Mouse (Mus musculus) left cerebral cortex, postnatal 10 days (tissue): ENCODE results near the gene Sparcl1. TPM values are rescaled to one million over a fixed set of nuclear protein-coding genes. Genes with fewer than 3 reads are reported as not detected.

Source experiments
- DNase-seq, 2 experiments: peaks; one replicate each; pipeline ENCODE4 v3.0.0; 2021 to 2022; ENCODE audit warnings: low spot score in 2 of 2, mixed read lengths in 1 of 2; ENCODE audit errors: extremely low spot score in 1 of 2
- intact Hi-C: fragments of 180-260 bp; cut with DNase I; formaldehyde crosslinking; loops from one replicate; pipeline ENCODE4 v1.15.1; 2025
- total RNA-seq, 2 experiments: library from RNA; stranded (reverse); gene quantifications; 2 replicates each; pipeline ENCODE4 v1.2.3; 2021

Gene Sparcl1
- total RNA-seq, 2 experiments from 2014 or later = 1,043 to 1,055 TPM

DNA sequence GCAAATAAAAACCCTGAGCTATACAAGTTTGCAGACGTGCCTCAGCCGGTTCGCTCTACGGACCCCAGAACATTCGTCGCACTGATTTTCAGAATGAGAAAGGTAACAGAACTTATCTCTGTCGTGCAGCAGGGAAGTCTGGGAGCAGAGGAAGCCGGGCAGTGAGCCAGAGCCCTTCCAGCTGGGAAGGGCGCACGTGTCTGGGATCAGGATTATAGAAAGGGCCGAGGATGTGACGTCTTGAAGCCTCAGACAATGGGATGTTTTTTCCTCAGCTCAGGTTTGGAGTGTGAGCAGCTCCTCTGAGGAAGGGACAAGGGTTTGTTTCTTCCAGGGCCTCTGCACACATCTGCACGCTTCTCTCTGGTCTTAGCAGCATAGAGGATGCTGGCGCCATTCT, 1.6 kb upstream of the Sparcl1 start:
- intact Hi-C loops = no loop called here
- peak in 1 of 2 experiments; percentile 94 for DNase-seq

DNA sequence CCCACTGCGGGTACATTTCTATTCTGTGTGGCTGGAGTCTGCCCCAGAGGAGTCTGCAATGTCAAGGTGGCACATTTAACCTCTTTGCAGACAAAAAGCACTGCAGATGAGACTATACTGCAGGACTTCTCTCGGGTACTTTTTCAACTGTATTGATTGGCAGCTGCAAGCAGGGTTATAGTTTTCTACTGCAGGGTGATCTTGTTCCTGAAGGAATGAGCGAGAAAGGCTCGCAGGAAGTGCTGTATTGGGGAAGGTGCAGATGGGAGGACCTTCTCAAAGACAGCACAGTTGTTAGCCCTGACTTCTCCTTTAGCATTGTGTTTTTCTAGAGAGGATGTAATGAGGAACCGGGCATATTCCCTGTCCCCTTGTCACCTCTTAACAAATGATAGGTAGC, 1.0 kb downstream of the Sparcl1 start:
- DNase-seq = no peak
- intact Hi-C loops = no loop called here

DNA sequence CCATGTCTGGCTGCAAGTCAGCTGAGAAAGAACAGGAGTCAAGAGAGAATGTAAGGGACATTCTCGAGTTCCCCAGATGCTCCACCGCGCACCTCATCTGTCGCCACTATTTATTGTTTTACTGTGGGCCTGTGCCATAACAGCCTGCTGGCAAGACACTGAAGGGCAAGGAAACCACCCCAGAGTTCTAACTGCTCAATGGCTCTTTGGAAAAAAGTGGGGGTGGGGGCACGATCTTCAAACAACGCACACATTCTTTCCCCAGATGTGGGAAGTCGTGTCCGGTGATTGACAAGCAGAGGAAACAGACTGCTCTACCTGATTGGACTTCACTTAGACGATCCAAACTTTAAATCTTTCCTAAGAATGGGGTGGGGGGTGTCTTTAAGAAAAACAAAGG, 1.5 kb downstream of the Sparcl1 start:
- intact Hi-C loops = no loop called here
- DNase-seq = peak in 1 of 2 experiments; percentile 70

- intact Hi-C loops = no loop called here
- peak in 1 of 2 experiments; percentile 83 for DNase-seq
Measured at GRCm38 (mm10) chr5:104110171-104110920, 3.2 kb downstream of the Sparcl1 start.

DNA sequence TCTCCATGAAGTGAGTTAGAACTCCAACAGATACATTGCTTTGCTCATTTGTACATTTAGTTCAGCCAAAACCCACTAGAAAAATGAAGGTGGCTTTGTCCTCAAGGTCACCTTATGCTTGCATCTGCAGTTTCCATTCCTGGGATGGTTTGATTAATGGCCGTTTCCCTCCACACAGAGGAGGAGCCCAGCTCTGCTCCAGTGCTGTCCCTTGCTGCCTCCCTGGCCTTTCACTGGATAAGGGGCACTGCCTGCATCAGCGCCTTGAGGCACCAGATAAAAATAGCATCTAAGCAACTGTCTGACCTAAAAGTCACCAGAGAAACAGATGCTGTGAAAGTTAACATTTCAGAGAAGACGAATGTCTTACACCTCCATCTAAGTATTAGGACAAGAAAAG, 4.0 kb downstream of the Sparcl1 start:
- DNase-seq = no peak
- intact Hi-C loops = no loop called here

DNA sequence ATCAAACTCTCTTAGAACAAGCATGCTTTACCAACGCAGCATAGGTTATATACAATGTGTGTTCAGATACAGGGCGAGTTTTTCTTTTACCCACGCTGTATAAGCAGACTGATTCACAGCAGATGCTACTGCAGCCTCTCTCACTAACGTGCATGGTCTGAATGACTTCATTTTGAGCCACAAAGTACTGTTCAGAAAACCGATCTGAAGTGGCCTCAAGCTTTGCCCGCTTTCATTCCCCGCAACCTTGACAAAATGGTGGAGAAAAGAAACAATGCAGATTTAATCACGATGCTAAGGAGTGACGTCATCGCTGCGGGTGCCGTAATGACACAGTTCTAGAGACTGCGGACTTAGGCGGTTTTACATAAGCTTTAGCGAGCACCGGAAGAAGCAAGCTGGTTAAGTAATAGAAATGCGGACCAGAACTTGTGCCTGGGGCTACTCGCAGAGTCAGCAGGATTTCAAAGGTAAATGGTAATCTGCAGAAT, 4.6 kb downstream of the Sparcl1 start:
- DNase-seq = peak; percentile 61 to 67
- intact Hi-C loops = no loop called here

GRCm38 (mm10) chr5:104108127-104108875, 5.2 kb downstream of the Sparcl1 start:
- DNase-seq = peak in 1 of 2 experiments; percentile 39

GRCm38 (mm10) chr5:104104111-104104510, 9.4 kb downstream of the Sparcl1 start:
- intact Hi-C loops = no loop called here
- no peak for DNase-seq

More at GRCm38 (mm10) chr5:104108127-104108875, 5.2 kb downstream of the Sparcl1 start:
- intact Hi-C loops = no loop called here

GRCm38 (mm10) chr5:104103171-104103570, 10.4 kb downstream of the Sparcl1 start:
- no peak for DNase-seq
- intact Hi-C loops = no loop called here

- intact Hi-C loops = no loop called here
Measured at GRCm38 (mm10) chr5:104101678-104102531, 11.6 kb downstream of the Sparcl1 start.

DNA sequence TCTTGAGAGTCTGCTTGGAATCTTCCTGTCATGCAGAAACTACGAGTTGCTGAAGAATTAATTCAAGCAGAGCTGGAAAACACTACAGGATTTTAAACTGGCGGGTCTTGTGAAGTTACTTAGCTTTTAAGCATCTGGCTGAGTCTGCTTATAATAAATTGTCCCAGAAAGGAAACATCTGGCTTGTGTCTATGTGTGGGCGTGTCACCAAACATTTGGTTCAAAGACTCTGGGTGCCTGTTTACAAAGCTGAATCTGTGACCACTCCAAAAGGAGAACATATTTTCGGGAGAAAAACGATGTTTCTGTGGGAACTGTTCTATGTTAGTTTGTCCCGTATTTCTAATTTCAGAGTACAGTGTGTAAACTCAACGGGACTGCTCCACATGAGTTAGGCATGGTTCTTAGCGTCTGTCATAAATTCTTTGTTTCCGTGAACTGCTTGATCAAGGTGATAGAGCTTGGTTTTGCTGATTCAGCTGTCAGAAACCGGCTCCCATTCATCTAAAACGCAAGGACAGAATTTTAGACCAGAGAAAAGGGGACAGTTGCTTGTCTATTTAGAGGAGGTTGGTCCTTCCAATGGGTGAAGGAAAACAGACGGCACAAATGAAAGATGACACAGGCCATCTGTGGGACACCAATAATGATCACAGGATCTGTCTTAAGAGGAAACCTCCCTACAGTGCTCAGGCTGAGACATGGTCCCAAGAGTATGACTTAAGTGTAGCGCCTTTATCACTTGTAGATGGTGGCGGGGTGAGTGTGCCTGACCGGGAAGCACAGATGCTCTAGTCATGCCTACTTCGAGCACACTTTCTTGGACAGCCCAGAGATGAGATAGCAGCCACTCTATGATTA, 17.2 kb downstream of the Sparcl1 start:
- peak in 1 of 2 experiments; percentile 64 for DNase-seq
- intact Hi-C loops = no loop called here

More at GRCm38 (mm10) chr5:104101678-104102531, 11.6 kb downstream of the Sparcl1 start:
- DNase-seq = no peak

- DNase-seq = no peak
- intact Hi-C loops = no loop called here
Measured at GRCm38 (mm10) chr5:104095416-104096077, 18.0 kb downstream of the Sparcl1 start.

- intact Hi-C loops = no loop called here
- no peak for DNase-seq
Measured at GRCm38 (mm10) chr5:104089751-104090150, 23.8 kb downstream of the Sparcl1 start.

DNA sequence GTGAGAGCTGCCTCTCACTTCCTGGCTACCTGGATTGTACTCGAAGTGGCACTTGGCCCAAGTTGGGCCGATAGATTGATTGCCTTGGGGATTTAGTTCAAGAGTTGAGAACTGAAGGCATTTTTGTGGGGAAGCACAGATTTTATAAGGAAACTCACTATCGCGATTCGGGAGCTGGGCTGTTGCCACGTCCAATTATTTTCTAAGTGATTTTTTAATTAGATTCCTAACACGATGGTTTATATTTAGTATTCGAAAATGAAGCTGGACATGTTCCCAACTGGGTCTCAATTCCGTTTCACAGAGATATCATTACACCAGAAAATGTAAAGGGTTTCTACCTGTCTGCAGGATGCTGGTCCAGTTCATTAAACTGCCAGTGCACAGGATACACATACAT, 28.2 kb downstream of the Sparcl1 start:
- no peak for DNase-seq
- intact Hi-C loops = no loop called here

DNA sequence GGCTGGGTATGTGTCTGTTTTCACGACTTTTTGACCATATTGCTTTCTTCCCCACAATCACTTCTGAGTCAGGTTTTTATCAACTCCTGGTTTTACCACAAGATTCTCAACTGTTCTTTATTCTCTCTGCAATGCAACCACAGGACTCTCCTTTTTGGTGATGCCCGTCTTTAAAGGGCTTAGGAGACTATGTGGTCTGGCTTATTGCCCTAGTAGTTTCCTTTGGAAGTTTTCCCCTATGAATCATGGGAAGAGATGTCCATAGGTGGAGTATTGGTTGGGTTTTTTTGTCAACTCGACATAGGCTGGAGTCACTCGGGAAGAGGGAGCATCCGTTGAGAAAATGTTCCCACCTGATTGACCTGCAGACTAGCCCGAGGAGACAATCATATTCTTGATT, 32.8 kb downstream of the Sparcl1 start:
- intact Hi-C loops = no loop called here
- no peak for DNase-seq

DNA sequence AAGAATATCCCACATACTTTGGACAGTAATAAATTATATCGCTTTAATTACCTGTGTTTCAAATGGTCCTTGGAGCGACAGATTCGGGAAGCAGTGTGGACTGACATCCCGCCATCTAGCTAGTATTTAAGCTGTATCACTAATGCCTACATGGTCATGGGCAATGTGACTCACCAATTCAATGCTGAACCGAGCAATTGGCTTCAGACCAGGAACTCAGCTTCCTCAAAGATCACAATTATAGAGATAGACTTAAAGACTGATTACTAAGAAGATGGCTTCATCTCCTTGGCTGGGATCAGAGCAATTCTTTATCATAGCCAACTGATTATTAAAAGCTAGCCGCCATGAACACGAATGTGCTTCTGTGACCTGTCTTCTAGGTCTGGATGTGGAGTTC, 36.0 kb downstream of the Sparcl1 start, which contains the start of gene Gm17660:
Gene Gm17660, minus strand, starts transcription at position 101 of the 400 bp plus-strand sequence.
- no peak for DNase-seq
- intact Hi-C loops = no loop called here

DNA sequence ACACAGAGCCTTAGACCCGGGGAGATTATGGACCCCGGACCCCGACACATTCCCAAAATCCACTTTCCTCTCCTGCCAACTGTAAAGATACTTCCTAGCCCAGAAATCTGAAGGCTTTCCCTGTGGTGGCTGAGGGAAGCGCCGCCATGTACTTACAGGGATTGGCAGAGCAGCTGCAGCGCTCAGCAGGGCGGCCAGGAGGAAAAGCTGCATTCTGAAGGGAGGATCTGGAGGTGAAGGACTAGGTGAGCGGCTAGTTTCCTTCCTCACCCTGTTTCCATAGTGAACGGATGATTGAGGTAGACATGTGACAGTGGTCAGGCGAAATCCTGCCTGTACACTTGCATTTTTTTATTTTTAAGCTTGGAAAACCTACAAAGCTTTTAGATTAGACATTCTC, 37.2 kb downstream of the Sparcl1 start:
- intact Hi-C loops = no loop called here
- DNase-seq = no peak
